Mouse (Mus musculus): ENCODE results near the gene Ngef.

The Ngef gene

DNA sequence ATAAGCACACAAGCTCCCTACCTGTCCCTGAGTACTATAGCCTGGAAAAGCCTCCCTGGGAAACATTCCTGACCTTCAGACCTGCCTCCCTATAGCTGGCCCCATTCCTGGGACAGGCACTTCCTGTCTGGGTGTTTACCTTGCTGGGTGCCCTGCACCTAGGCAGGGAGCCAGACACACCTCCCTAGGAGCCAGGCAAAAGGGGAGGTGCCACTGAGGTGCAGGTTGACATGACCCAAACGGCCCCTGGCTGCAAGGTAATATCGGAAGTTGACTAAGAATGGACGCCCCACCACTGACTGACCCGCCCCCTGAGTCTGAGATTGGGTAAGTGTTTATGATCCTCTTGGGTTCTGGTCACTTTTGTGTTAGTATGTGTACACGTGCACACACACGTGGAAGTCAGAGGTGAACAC lies at the start of gene Ngef:
Ngef (minus strand) TSS at position 71 of the 416 bp plus-strand sequence.
- no peak for DNase-seq

- DNase-seq: no peak
Observed at GRCm38 (mm10) chr1:87621858-87622279, 48.2 kb upstream of the Ngef start.

DNA sequence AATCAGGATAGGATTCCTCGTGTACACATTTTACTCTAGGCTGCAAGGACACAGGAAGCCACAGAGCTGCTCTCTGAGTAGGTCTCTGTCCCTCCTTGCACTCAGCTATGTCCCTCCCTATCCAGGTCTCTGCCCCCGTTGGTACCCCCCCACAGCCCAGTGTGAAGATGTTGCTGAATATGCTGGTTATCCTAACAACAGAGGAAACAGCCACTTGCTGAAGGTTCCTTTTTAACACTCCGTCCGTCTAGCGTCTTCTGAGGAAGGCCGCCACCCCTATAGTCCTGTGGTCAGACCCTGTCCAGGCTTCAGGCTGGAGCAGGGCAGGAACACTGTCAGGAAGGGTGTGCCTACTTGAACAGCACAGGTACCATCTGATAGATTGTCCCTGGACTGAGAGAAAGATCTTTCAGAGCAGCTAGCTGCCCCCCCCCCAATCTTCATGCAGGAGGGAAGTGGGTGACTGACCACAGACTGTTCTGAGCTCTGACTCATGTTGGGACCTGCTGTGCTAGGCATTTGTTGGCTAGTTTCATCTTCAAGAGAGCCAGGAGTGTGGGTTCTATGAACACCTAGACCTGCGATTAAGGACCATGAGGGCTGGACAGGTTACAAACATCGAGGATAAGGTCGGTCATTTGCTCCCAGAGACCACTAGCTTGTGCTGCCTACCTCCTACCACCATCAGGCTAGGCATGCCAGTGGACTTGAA lies 47.6 kb upstream of the Ngef start:
- no peak for DNase-seq

DNA sequence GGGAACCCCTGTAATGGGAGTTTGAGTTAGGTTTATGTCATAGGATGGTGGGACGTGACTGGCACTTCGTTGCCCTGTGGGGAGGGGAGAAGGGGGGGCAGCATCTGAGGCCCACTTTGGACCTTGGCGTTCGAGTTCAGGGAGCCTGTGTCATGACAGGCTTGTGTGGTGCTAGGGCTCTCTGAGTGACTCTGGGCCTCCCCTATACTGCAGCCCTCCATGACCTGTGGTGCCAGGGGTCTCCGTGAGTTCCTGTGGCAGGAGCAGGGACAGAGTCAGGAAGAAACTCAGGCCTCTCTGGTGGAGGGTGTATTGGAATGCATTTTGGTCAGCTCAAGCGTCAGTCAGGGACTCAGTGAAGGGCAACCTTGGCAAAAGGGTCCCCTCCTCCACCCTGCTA lies 47.0 kb upstream of the Ngef start:
- DNase-seq: no peak

DNA sequence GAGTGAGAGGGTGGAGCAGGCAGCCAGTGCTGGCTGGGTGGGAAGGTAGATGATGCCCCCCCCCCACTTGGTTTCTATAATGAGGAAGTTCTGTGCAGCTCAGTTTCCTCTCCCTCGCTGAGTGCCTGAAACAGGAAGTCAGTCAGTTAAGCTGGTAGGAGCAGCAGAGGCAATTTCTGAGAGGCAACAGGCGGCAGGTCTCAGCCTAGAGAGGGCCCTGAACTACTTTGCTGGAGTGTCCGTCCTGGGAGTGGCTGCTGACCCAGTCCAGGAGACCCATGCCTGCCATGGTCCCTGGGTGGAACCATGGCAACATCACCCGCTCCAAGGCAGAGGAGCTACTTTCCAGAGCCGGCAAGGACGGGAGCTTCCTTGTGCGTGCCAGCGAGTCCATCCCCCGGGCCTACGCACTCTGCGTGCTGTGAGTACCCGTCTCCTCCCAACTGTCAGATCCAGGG lies 46.6 kb upstream of the Ngef start, which contains the start of gene Inpp5d:
Inpp5d (plus strand) TSS at position 102 of the 458 bp plus-strand sequence.
- DNase-seq: no peak

DNA sequence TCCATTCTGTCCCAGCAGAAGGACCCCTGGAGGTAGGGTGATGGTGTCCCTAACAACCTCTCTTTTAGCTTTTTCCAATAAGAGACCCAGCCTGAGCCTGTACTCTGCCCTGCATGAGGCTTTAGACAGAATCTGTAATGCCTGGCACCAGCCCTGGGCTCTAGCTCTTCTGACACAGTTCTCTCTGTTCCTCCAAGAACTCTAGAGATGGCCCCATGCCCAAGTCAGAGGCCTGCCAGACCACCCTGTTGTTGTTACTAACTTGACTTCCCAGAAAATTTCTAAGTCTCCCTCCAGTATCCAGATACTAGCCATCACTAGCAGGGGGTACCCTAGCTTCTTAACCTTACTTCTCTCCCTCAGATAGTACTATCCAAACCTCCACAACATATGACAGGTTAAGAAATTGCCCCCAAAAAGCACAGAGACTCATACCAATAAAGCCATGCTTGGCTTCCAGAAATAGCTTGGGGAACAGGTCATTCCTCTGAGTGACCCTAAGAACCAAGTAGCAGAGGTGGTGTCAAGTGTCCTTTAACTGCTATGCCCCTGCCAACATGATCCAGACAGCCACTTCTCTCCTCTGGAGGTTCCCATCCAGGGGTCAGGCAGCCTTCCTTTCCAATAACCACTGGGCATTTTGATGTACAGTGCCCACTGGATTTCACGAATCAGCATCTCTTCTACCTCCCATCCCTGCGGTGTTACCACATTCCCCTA lies 41.1 kb upstream of the Ngef start:
- DNase-seq: peak; percentile 19

DNA sequence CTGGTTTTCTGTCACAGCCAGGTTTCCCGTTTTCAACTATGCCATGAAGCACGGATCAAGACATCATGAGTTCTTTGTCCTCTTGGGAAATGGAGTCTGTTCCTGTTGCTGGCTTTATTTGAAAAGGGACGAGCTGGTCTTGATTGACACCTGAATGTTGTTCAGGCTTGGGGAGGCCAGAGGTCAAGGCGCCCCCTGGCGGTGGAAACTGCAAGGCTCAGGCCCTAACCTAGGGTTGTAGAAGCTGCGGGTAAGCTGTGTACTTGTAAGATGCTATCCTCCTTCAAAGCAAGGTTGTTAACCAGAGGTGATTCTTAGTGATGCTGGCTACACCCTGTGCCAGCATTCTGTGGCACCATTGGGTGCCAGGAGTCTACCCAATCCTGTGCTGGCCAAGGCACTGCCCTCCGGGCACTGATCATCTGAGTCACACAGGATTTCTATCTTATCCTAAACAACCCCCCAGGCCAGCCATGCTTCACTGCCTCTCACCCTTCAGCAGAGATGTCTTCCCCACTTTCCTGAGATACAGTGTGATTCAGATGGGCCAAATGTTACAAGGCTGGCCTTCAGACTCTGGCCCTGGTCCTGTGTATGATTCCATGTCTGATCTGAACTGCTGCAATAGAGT lies 34.9 kb upstream of the Ngef start:
- peak; percentile 47 for DNase-seq

DNA sequence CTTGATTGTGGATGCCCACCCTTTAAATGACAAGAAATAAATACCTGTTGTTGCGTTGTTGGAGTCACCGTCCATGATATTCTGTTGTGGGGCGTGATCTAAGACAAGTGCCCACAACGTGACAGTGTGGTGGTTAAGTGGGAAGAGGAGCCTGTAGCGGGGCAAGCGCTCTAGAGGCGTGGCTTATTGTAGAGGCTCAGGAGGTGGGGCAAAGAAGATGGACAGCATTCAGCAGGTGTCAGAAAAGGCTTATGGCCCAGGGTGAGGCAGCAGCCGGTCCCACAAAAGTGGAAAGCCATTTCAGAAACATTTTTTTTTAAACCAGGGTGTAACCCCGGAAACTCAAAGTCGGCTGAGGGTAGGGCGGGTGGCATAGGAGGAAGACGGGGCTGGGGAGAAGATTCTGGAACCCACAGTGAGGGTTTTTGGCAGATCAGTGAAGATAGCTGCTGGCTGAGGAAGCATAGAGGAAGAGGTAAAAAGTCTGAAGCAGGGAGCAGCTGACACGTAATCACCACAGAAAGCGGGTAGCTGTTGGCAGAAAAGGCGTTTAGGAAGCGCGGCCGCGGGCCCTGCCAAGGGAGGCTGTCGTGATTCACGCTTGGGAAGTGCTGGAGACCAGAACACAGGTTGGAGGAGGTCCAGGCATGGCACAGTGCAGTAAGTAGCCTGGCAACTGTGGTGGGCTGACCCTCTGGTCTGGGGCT lies 33.9 kb upstream of the Ngef start:
- DNase-seq: peak; percentile 73

GRCm38 (mm10) chr1:87605296-87605695 lies 31.6 kb upstream of the Ngef start:
- DNase-seq: no peak

- no peak for DNase-seq
Observed at GRCm38 (mm10) chr1:87603389-87603788, 29.7 kb upstream of the Ngef start.

GRCm38 (mm10) chr1:87601801-87602200 lies 28.1 kb upstream of the Ngef start:
- DNase-seq: no peak

GRCm38 (mm10) chr1:87600533-87600932 lies 26.9 kb upstream of the Ngef start:
- no peak for DNase-seq

GRCm38 (mm10) chr1:87594671-87595070 lies 21.0 kb upstream of the Ngef start:
- DNase-seq: no peak

DNA sequence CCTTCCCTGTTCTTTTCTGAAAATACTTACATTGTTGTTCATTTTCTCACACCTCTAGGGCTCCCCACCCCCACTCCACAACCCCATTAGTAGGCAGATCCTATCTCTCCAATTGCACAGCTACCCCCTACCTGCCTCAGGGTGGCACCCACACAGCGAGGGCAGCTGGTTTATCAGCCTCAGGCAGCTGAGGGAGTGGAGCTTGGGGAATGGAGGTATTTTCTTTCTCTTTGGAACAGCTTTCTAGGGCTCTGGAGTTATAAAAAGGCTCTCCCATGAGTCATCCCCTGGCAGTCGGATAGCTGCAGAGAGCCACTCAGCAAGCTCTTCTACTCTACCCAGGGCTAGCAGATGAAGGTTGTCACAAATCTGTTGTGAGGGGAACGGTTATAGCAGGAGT lies 20.6 kb upstream of the Ngef start:
- no peak for DNase-seq

GRCm38 (mm10) chr1:87589980-87590379 lies 16.3 kb upstream of the Ngef start:
- DNase-seq: no peak

DNA sequence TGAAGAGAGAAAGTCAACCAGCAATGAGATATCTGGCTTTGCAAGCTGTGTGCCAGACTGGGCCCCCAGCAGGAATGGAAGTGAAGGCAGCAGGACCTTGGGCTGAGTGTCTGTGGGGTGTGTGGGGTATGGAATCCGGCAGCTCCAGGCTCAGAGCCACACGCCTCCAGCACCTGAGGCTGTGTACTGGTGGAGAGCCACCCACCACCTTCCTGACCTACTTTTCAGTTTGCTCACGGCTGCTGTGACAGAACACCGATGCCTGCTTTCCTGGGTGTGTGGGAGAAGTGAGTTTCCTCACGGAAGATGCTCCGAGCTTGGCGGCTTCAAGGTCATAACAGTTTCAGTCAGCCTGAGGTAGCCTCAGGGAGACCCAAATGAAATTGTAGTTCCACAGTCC lies 15.5 kb upstream of the Ngef start:
- no peak for DNase-seq

DNA sequence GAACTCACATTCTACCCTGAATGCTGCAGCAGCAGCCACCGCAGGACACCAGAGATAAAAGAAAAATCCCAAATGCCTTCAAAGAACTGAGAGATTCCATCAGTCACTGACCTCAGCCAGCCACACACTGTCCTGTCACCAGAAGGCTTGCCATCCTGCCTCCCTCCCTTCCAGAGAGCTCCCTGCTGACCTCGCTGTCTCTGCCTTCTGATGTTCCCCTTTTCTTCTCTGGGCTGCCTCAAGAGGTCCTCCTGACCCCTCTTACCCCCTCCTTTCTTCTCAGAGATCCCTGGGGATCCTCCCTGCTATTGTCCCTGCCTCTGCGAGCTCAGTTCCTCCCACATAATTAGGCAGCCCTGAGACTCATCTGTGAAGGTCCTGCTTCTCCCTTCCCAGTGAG lies 7.2 kb upstream of the Ngef start:
- no peak for DNase-seq

- DNase-seq: no peak
Observed at GRCm38 (mm10) chr1:87578965-87579364, 5.3 kb upstream of the Ngef start.

DNA sequence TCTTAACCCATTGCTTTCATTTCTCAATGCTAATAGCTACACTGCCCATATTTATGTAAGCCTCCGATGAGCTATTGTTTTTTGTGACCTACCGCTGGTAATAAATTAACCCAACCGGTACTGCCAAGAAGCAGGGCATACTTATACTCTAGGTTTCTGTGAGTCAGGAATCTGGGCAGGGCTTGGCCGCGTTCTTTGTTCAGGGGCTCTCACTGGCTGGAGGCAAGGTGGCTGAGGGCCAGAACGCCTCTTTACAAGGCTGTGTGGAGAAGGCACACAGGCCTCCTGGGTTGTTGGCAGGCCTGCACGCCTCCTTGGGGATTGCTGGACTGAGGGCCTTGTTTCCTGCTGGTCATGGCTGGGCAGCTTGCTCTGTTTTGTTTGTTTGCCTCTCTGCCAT lies 1.1 kb upstream of the Ngef start:
- peak; percentile 48 for DNase-seq

GRCm38 (mm10) chr1:87574353-87574752 lies 683 bp upstream of the Ngef start:
- DNase-seq: no peak

DNA sequence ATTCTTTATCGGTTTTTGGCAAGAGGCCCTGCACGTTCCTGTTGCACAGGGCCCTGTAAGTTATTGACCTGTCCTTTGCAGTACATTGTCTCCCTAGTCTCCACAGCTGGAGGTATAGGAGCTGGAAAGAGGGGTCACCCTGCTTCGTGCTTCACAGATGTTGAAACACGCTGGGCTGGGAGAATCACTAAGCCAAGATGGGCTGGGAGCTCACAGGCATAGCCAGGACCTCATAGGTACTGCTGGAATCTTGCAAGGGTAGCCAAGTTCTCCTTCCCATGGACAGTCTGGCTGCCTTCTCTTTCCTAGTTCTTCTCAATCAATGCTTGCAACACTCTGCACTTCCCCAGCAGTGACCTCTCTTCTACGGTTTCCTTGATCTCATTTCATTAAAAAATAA lies 409 bp downstream of the Ngef start:
- DNase-seq: no peak

DNA sequence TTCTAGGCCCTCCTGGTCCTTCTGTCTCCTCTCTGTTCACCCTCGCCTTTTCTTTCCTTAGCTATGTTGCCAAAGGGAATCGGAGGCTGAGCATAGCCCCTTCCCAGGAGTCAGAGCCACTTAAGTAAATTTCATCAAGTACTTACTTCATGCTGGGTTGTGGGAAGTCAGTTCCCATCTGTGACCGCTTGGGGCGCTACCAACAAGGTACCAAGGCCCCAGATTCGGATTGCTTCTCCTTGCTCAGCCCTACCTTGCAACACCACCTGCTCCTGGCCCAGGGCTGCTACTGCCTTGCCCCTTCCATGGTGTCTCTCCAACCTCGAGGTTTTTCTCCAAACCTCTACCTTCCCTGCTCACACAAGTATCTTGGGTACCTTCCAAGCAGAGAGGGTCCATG lies 5.3 kb downstream of the Ngef start:
- DNase-seq: no peak

DNA sequence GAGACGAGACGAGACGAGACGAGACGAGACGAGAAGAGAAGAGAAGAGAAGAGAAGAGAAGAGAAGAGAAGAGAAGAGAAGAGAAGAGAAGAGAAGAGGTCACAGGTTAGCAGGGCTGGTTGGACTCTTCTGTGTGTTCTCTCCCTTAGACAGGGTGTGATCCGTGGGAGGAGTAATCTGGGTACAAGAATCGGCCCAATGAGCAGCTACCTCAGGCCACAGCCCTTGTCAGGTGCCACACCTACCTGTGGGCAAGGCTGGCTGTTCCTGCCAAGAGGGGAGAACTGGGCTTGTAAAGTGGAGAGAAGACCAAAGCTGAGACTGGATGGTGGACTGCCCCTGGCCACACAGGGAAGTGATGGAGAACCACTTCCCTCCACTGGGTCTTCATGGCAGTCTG lies 7.9 kb downstream of the Ngef start:
- DNase-seq: no peak
